Mouse (Mus musculus): Measurements from ENCODE around the gene Sirt7.

Gene Sirt7

DNA sequence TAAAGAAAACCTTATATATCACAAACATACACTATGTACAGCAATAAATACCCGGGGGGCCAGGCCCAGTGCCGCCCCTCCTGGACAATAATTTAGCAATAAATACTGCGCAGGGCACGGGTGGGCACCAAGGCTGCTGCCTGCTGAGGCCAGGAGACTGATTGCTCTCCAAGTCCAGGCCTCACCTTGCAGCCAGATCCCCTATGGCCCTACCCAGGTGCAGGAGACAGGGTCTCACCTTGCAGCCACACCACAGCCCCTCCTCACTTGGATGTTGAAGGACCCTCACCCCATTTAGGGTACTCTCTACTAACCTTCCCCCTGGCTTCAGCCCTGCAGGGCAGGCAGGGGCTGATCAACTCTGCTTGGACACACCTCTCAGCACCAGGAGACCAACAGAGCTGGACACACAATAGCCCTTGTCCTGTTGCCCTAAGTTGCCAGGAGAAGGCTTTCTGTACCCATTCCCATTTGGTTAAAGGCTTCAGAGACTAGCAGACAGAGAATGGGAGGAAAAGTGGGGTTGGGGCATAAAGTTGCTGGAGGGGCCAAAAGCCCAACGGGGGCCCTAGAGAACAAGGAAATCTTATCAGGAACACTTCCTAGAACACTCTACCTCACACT, at the start of gene Sirt7:
Gene Sirt7, minus strand, starts transcription at position 89 of the 624 bp plus-strand sequence.
- in situ Hi-C loops (cut with MboI; ENCODE audit: unreplicated experiment in 2 of 2) = loop anchor here in 1 of 2 experiments (10.0 kb wide), 1 partner anchor 150 kb away; no protein-coding TSS in a partner anchor

- in situ Hi-C loops (cut with MboI; ENCODE audit: unreplicated experiment in 2 of 2) = loop anchor here in 1 of 2 experiments (5.0 kb wide), 2 partner anchors 39 to 41 kb away; partner anchors contain the start of genes Cenpx, Lrrc45 and Mafg
Measured at GRCm38 (mm10) chr11:120673594-120674122, 48.6 kb upstream of the Sirt7 start.

DNA sequence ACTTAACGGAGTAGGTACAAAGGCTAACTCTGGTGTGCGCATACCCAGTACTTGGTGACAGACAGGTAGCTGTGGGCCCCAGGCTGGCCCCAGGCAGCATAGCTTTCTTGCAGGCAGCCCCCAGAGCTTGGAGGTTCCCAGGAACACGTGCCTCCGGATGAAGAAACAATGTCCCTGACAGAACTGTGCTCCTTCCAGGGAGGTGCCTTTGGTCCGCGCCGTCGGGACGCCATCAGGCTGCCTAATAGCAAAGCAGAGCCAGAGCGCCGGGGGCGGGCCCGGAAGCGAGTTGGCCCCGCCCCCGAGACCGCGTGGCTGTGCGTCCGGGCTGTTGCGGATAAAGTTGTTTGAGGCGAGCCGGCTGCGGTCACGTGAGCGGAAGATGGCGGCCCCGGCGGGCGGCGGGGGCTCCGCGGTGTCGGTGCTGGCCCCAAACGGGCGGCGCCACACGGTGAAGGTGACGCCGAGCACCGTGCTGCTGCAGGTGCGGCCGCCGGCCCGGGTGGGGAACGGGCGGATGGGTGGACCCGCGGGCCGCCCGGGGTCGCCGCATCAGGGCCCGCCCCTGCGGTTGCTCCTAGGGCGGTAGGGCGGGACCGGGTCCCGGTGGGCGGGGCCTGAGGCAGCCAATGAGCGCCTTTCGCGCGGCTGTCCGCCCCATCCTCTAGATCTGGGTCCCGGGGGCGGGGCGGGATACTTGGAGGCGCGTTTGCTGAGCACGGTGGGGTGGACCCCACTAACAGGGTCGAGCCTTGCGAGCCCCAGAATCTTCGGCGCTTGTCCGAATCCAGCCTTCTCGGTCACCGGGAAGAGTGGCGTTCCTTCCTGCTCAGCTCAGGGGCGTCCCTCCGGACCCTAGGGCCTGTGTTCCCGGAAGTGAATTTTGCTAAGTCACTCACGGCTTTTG, 47.9 kb upstream of the Sirt7 start, which contains the start of gene Aspscr1:
Gene Aspscr1, plus strand, starts transcription at position 287 of the 907 bp plus-strand sequence.
- in situ Hi-C loops (cut with MboI; ENCODE audit: unreplicated experiment in 2 of 2) = loop anchor here in 1 of 2 experiments (5.0 kb wide), 2 partner anchors 39 to 41 kb away; partner anchors contain the start of genes Cenpx, Lrrc45 and Mafg

- in situ Hi-C loops (cut with MboI; ENCODE audit: unreplicated experiment in 2 of 2) = no loop called here
Measured at GRCm38 (mm10) chr11:120666617-120667016, 41.6 kb upstream of the Sirt7 start.

DNA sequence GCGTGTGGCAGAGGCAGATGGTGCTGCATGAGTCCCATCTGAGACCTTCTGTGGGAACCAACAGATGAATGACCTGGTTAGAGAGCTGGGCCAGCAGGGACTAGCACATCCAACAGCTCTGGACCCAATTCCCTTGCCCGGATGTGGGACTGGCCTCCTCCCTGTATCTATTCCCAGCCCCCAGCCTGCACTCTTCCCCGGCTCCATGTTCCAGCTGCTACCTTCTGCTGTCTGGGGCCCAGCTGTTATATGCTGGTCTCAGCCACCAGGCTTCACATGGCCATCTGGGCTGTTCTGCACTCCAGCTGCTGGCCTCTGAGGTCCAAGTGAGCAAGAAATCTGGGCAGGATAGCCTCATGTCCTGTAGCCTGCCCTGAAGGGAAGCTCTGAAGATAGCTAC, 40.4 kb upstream of the Sirt7 start:
- in situ Hi-C loops (cut with MboI; ENCODE audit: unreplicated experiment in 2 of 2) = no loop called here

- in situ Hi-C loops (cut with MboI; ENCODE audit: unreplicated experiment in 2 of 2) = no loop called here
Measured at GRCm38 (mm10) chr11:120663714-120664113, 38.7 kb upstream of the Sirt7 start.

DNA sequence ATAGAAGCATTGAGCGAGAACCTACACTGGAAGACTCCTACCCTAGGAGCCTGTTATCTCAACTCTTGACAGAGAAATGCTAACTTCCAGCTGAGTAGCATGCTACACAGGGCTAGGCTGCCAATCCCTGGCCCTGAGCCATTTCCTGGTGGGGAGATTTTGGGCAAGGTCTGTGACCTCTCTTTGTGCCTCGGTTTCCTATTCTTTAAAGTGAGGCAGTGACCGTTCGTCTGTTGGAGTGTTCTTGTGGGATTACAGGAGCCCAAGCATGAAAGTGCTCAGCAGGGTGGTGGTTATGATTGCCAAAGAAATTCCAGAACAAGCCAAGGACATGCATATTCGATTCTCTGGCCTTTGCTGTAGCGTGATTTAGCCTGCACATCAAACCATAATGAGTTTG, 37.7 kb upstream of the Sirt7 start:
- in situ Hi-C loops (cut with MboI; ENCODE audit: unreplicated experiment in 2 of 2) = no loop called here

DNA sequence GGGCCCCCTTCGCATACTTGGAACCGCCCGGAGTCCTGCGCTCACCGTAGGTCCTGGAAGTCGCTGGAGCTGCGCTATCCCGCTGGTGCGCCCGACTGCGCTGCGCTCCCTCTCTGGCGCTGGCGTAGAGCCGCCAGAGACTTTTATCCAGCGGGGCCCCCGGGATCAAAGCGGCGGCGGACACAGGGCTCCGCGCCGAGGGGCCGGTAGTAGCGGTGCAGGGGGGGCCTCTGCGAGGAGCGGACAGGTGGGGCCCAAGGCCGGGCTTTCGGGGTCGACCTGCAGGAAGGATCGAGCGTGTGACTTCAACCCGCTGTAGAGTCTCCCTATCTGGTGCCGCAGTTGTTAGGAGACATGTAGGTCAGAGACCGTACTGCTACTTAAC, 36.0 kb upstream of the Sirt7 start, which contains the start of gene Notum:
Gene Notum, minus strand, starts transcription at position 100 of the 385 bp plus-strand sequence.
- in situ Hi-C loops (cut with MboI; ENCODE audit: unreplicated experiment in 2 of 2) = no loop called here

DNA sequence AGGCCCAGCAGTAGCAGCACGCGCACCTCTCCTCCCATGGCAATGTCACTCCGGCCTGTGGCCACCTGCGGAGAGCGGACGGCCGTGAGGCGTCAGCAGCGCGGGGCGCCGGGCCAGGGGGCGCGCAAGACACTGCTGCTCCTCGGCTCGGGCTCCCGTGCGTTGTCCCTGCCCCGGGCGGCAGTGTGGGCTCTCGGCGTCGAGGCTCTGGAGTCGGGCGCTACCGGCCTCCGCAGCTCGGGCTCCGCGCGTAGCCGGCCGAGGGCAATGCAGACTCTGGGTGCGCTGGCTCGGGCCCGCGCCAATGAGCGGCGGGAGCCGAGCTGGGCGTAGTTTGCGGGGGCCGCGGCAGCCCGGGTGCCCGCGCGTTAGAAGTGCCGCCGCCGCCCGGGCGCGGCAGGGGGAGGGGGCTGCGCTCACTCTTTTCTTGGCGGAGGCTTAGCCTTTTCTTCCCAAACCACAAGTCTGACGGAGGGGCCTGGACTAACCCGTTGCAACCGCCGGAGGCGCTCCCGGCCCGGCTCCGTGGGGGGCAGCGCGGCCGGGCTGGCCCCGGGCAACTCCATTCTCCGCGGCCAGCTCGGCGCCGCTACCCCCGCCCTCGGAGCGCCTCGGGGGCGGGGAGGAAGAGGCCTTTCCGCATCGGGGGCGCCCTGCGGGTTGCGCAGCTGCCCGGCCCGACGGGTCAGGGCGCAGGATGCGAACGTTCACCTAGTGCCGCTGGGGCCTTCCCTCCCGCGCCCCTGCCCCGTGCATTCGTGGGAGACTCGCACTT, 35.4 kb upstream of the Sirt7 start:
- in situ Hi-C loops (cut with MboI; ENCODE audit: unreplicated experiment in 2 of 2) = no loop called here

- in situ Hi-C loops (cut with MboI; ENCODE audit: unreplicated experiment in 2 of 2) = loop anchor here in 1 of 2 experiments (5.0 kb wide), 1 partner anchor 53 kb away; the partner anchor contains the start of genes Cenpx and Lrrc45
Measured at GRCm38 (mm10) chr11:120659509-120660300, 34.7 kb upstream of the Sirt7 start.

GRCm38 (mm10) chr11:120658876-120659410, 33.9 kb upstream of the Sirt7 start:
- in situ Hi-C loops (cut with MboI; ENCODE audit: unreplicated experiment in 2 of 2) = loop anchor here in 1 of 2 experiments (5.0 kb wide), 1 partner anchor 53 kb away; the partner anchor contains the start of genes Cenpx and Lrrc45

DNA sequence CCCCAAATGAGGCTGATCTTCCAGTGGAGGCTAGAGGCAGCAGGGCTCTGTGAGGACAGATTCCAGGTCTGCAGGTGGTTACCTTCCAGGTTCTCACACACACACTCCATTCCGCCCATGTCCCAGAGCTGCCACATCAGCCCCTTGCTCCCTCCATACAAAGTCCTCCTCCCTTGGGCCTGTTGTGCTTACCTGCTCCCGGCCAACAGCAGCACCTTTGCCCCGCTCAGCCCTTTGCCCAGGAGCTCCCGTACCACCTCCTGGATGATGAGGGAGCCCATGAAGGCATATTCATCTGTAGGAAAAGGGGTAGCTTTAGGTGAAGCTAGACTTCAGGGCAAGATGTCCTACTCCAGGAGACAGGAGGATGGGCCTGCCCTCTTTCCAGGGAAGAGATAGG, 32.3 kb upstream of the Sirt7 start:
- in situ Hi-C loops (cut with MboI; ENCODE audit: unreplicated experiment in 2 of 2) = loop anchor here in 1 of 2 experiments (5.0 kb wide), 1 partner anchor 55 kb away; the partner anchor contains the start of genes Cenpx and Lrrc45

DNA sequence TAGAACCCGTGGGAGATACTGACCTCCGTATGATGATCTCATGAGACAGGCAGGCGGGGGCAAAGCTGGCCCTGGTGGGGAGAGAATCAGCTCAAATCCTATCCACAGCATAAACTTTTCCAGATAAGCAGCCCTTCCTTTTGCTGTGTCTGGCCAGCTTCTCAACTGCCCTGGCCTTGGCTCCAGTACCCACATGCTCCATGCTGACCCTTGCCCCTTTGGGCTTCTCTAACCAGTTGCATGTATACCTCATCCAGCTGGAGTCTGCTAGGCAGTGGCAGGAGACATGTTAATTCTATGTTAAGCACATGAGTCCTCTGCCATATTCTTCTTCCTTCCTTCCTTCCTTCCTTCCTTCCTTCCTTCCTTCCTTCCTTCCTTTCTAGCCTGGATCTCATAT, 29.7 kb upstream of the Sirt7 start:
- in situ Hi-C loops (cut with MboI; ENCODE audit: unreplicated experiment in 2 of 2) = loop anchor here in 1 of 2 experiments (5.0 kb wide), 1 partner anchor 58 kb away; the partner anchor contains the start of genes Cenpx and Lrrc45

- in situ Hi-C loops (cut with MboI; ENCODE audit: unreplicated experiment in 2 of 2) = no loop called here
Measured at GRCm38 (mm10) chr11:120651872-120652271, 26.8 kb upstream of the Sirt7 start.

DNA sequence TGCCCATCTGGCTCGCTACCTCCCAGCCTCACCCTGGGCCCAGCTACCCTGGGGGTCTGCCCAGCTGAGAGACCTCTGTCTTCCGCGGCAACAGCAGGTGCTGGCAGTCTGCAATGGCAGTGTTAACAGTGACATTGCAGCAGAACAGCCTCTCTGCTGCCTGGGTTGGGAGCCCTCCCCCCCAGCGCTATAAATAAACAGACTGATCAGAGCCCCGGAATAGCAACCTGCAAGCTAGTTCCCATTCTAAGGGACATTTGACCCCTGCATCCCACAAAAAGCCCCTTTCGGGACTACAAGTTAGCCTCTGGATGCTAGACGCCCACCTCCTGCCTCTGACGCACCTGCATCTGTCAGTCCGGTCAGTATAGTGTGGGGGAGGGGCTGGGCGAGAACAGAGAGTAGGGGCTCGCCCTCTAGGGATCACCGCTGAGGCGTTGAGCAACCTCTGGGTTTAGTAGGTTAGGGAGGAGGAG, 23.0 kb upstream of the Sirt7 start, which contains the start of gene Myadml2:
Gene Myadml2, minus strand, starts transcription at position 158 of the 476 bp plus-strand sequence.
- in situ Hi-C loops (cut with MboI; ENCODE audit: unreplicated experiment in 2 of 2) = no loop called here

DNA sequence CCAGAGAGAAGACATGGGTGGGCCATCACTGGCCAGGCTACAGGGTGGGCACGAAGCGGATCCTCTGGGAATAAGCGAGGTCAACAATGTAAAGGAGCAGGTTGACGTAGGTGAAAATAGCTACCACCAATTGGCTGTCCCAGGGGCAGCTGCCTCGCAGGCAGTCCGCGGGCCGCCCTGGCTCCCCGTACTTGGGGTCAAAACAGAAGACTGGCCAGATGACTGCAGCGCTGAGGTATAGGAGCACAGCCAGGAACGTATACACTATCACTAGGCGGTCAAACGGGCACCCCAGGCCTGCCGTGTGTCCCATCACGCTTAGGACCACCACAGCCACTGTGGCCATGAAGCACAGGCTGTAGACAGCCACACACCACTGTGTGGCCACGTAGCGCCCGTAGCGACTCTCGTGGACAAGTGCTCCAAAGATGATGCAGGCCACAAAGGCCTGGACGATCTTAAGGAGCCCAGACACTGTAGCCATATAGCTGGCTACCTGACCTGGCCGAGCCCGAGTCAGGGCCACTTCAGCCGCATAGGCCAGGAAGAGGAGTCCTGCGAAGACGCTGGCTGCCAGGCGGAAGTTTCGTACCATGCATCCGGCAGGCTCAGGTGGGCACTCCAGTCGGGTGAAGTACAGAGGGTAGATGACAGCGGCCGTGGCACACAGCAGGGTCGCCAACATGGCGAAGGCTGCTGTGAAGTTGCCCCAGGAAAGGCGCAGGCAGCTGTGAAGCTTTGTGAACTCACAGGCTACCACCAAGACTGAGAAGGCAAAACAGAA, 22.2 kb upstream of the Sirt7 start:
- in situ Hi-C loops (cut with MboI; ENCODE audit: unreplicated experiment in 2 of 2) = no loop called here

- in situ Hi-C loops (cut with MboI; ENCODE audit: unreplicated experiment in 2 of 2) = no loop called here
Measured at GRCm38 (mm10) chr11:120643601-120643987, 18.6 kb upstream of the Sirt7 start, which contains the start of gene Pycr1. Gene Pycr1, minus strand, starts transcription at chr11:120643769.
